Mouse (Mus musculus) forebrain, embryonic 14.5 days (tissue): ENCODE data around the gene Fez2. TPM values are rescaled to one million over a fixed set of nuclear protein-coding genes. Genes with fewer than 3 reads are reported as not detected.

ENCODE experiments used
- ATAC-seq: fragments of 200-750 bp; cut with Nextera tagmentation; 2 replicates; pipeline ENCODE4 v1.8.0; 2017; ENCODE audit warnings: mild to moderate bottlenecking, moderate library complexity
- DNase-seq: peaks from one replicate; pipeline ENCODE4 v3.0.0-alpha.2; 2015; ENCODE audit warnings: low spot score
- H3K27ac ChIP-seq: fragments of 300-500 bp; sonication (generic); 2 replicates; pipeline ENCODE4 v1.5.1; 2014; ENCODE audit warnings: low read depth, mild to moderate bottlenecking, control low read depth, low read length, moderate library complexity
- H3K27me3 ChIP-seq: fragments of 300-500 bp; sonication (generic); replicated peaks from 2 replicates; pipeline ENCODE4 v1.6.1; 2014; ENCODE audit warnings: low read length, control low read depth, mixed read lengths; ENCODE audit not compliant: control insufficient read depth, insufficient read depth
- H3K36me3 ChIP-seq: fragments of 300-500 bp; sonication (generic); 2 replicates; pipeline ENCODE4 v1.6.1; 2014; ENCODE audit warnings: low read length, control low read depth; ENCODE audit not compliant: control insufficient read depth, insufficient read depth
- H3K4me1 ChIP-seq: fragments of 300-500 bp; sonication (generic); 2 replicates; pipeline ENCODE4 v1.6.1; 2014; ENCODE audit warnings: antibody characterized with exemption, low read length, control low read depth; ENCODE audit not compliant: control insufficient read depth, insufficient read depth
- H3K4me2 ChIP-seq: fragments of 300-500 bp; sonication (generic); 2 replicates; pipeline ENCODE4 v1.6.1; 2014; ENCODE audit warnings: mild to moderate bottlenecking, control low read depth, low read length
- H3K4me3 ChIP-seq: fragments of 300-500 bp; sonication (generic); 2 replicates; pipeline ENCODE4 v1.5.1; 2014; ENCODE audit warnings: low read depth, low read length, control low read depth
- H3K9ac ChIP-seq: fragments of 300-500 bp; sonication (generic); 2 replicates; pipeline ENCODE4 v1.6.1; 2014; ENCODE audit warnings: mild to moderate bottlenecking, low read length, control low read depth, moderate library complexity
- H3K9me3 ChIP-seq: fragments of 300-500 bp; sonication (generic); replicated peaks from 2 replicates; pipeline ENCODE4 v1.6.1; 2016; ENCODE audit warnings: low read length, control low read depth, mixed read lengths; ENCODE audit not compliant: control insufficient read depth
- WGBS: fragments of 180-500 bp; shearing (Covaris S2); extraction: QIAGEN DNeasy Blood & Tissue Kit; methylation state at CpG from one replicate; pipeline ENCODE4 v1.1.7; 2014; 5-methylcytosine and 5-hydroxymethylcytosine counted together
- polyA plus RNA-seq: library from polyadenylated mRNA; unstranded; fragments of >200 nt; fragmentation: Nextera tagmentation; extraction: Ambion mirVana; gene quantifications from 2 replicates; pipeline ENCODE4 v1.2.1, GENCODE M21; 2014

Gene Fez2
- polyA plus RNA-seq = 42.6 and 45.2 TPM in 2 replicates

DNA sequence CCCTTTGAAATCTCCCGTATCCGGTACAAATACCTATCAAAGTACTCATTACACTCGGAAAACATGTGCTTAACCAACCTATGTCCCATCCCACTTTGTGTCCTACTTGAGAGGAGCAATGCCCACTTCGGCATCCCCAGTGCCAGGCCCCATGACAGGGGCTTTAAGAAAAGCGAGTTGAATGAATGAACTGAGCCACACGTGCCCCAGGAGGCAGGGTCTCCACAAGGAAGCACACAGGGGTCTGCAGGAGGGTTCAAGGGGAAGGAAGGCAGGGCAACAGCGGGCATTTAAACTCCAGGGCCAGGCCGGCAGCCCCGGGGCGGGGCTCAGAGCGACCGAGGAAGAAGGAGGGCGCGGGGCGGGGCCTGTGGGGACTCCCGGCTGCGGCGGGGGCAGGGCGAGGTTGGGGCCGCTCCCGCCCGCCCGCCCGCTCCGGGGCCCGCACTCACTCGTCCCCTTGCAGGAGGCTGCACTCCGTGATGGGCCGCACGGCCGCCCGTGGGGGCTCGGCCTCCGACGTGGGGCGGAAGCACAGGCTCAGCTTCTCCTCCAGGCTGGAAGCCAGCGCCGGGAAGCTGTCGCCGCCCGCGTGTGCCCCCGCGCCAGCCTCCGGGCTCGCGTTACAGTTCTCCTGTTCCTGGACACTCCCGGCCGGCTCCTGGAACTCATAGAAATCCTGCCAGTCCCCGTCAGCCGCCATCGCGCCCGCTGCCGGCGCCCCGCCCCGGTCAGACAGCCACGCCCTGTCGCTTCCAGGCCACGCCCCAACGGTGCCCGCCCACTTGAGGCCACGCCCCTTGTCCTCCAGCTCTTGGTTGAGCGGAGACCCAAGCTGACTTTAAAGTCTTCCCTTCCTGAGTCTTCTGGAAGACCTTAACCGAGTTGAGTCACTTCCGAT is at the start of gene Fez2:
TSS of gene Fez2 (minus strand) at position 772 of the 901 bp plus-strand sequence.
- H3K27ac ChIP-seq = peak within 1 kb of the TSS; percentile 82
- no peaks in the 10 kb centered on the region for H3K9me3 ChIP-seq
- no peaks in the 10 kb centered on the region for H3K4me1 ChIP-seq
- peak within 1 kb of the TSS; percentile 58 for H3K4me2 ChIP-seq
- H3K27me3 ChIP-seq = no peaks in the 10 kb centered on the region
- ATAC-seq (peak; percentile 96), DNase-seq (peak; percentile 80)
- H3K9ac ChIP-seq = peak within 1 kb of the TSS; percentile 86
- no peaks in the 10 kb centered on the region for H3K36me3 ChIP-seq
- H3K4me3 ChIP-seq = peak within 1 kb of the TSS; percentile 84
- under 1% methylated on average over 62 of the region's 67 CpGs for WGBS

DNA sequence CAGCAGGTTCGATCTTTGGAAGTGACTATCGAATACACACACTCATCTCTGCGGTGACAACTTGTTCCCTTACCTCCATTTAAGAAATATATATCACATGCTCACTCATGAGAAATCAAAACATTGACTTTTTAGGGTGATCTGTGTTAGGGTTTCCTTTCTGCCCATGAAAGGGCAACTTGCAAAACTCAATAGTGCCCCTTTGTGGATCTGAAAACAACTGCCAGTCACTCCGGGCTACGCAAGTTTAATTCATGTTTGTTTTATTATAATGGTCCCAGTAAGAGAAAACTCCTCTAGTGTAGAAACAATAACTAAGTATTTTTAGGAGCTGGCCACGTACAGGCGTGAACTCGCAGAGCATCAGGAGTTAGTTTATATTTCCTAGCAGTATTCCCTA is 47.5 kb upstream of the Fez2 start:
- Histone ChIP-seq H3K4me2 (no peak overlapping the region), H3K27me3 (no peaks in the 10 kb centered on the region), H3K27ac (no peak overlapping the region), H3K9ac (no peak overlapping the region), H3K36me3 (no peaks in the 10 kb centered on the region), H3K4me3 (no peak overlapping the region), H3K9me3 (no peaks in the 10 kb centered on the region), H3K4me1 (no peaks in the 10 kb centered on the region)
- DNase-seq (peak; percentile 14), ATAC-seq (no peak)
- 81% methylated on average over 8 of the region's 8 CpGs for WGBS

DNA sequence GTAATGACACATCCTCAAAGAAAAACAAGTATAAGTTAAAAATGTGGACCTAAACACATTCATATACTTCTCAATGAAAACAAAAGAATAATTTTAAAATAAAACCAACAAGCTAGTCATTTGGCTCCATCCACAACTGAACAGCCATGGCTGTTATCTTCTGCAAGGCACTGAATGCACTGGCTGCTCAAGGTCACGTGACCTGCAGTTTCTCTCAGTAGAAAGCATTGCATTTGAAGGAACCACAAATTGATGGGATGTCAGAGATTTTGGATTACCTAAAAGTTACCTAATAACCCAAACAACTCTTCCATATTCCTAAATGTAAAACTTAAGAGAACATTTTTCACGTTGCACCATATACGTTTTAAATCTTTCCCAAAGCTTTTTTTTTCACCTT is 47.1 kb upstream of the Fez2 start:
- Histone ChIP-seq H3K9ac (no peak overlapping the region), H3K4me1 (no peaks in the 10 kb centered on the region), H3K27ac (no peak overlapping the region), H3K9me3 (no peaks in the 10 kb centered on the region), H3K36me3 (no peaks in the 10 kb centered on the region), H3K4me3 (no peak overlapping the region), H3K27me3 (no peaks in the 10 kb centered on the region), H3K4me2 (no peak overlapping the region)
- ATAC-seq (no peak), DNase-seq (no peak)
- 89% methylated on average over 3 of the region's 3 CpGs for WGBS

DNA sequence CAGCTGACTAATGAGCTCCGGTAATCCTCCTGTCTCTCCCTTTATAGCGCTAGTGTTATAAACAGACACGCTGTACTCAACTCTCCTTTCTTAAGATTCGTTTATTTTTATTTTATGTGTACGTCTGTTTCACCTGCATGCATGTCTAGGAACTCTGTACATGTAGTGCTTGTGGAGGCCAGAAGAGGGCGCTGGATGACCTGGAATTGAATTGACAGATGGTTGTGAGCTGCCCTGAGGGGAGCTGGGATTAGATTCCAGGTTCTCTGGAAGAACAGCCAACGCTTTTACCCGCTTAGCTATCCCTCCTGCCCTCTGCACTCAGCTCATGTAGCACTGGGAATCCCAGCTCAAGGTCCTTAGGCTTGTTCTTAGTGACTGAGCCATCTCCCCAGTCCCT is 42.2 kb upstream of the Fez2 start:
- Histone ChIP-seq H3K27me3 (no peaks in the 10 kb centered on the region), H3K9me3 (no peaks in the 10 kb centered on the region), H3K4me1 (no peaks in the 10 kb centered on the region), H3K36me3 (no peaks in the 10 kb centered on the region), H3K4me3 (no peak overlapping the region), H3K27ac (no peak overlapping the region), H3K4me2 (no peak overlapping the region), H3K9ac (no peak overlapping the region)
- DNase-seq (no peak), ATAC-seq (no peak)
- WGBS = 81% methylated on average over 8 of the region's 8 CpGs

DNA sequence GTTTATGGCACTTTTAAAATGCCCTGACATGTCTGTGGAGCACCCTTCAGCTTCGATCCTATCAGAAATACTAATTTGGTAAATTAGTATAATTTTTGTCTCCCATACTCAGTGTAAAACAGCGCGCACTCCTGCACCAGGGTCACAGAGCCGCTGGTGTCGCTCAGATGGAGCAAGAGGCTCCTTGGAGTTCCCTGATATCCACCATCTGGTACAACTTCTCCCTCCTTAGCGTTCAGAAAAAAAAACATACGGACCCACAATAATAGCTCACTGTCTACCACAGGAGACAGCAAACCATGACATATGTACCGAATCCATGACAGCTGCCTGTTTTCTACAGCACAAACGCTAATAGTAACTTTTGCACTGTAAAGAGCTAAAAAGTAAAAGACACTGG is 37.6 kb upstream of the Fez2 start:
- 86% methylated on average over 9 of the region's 9 CpGs for WGBS
- H3K36me3 ChIP-seq = no peaks in the 10 kb centered on the region
- no peak overlapping the region for H3K27ac ChIP-seq
- no peak overlapping the region for H3K4me2 ChIP-seq
- no peak overlapping the region for H3K4me3 ChIP-seq
- DNase-seq (peak; percentile 13), ATAC-seq (no peak)
- H3K9ac ChIP-seq = no peak overlapping the region
- no peaks in the 10 kb centered on the region for H3K4me1 ChIP-seq
- no peaks in the 10 kb centered on the region for H3K27me3 ChIP-seq
- H3K9me3 ChIP-seq = no peaks in the 10 kb centered on the region

DNA sequence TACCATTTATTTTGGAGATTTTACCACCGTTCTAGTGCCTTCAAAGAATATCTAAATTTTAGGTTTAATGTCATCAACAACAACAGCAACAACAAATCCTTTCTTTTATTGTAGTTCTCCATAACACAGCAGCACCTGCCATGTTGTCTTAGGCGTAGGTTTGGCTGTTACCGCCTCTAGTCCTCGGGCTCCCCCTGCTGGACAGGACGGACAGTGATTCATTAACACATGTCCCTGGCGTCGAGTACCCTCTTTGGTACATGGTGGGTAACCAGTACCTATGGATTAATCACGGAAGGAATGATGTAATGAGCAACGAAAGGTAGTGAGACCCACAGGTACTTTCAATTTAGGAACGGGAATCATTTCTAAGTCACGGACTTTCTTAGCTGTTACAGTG is 37.2 kb upstream of the Fez2 start:
- Histone ChIP-seq H3K27ac (no peak overlapping the region), H3K36me3 (no peaks in the 10 kb centered on the region), H3K4me3 (no peak overlapping the region), H3K9me3 (no peaks in the 10 kb centered on the region), H3K9ac (no peak overlapping the region), H3K4me2 (no peak overlapping the region), H3K27me3 (no peaks in the 10 kb centered on the region), H3K4me1 (no peaks in the 10 kb centered on the region)
- WGBS = 45% methylated on average over 11 of the region's 11 CpGs
- peak; percentile 64 for ATAC-seq
- peak; percentile 68 for DNase-seq

DNA sequence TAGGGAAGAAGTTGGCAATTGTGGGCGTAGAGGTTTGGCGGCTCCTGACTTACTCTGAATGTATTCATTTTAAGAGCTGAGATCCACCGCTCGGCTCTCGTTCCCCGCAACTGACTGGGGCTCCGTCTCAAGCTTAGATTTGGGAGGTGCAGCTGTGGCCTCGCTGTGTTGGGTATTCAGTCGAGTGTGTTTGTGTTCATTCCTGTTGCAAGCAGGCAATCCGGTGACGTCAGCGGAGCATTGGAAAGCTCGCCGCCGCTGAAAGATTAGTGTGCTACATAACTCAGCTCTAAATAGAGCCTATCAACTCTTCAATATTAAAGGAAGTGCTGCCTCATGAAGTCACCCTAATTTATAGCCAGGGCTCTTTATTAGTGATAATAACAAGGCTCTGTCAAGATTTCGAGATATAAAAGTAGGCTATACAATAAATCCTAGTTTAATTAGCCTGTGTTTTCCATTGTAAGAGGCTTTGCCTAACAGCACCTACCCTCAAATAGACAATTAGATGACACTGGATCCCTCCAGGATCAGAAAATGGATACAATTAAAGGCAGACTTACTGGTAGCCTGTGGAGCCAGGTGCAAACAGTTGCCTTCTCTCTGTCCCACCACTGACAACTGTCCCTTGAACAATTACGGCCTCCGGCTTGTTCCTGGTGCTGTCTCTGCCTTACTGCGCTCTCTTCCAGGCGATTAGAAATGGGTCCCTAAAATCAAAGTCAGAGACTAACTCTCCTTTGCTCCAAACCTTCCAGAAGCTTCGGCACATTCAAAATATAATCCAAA is 36.4 kb upstream of the Fez2 start:
- Histone ChIP-seq H3K9ac (no peak overlapping the region), H3K4me3 (no peak overlapping the region), H3K27ac (no peak overlapping the region), H3K9me3 (no peaks in the 10 kb centered on the region), H3K4me2 (peak overlapping the region; percentile 42), H3K36me3 (no peaks in the 10 kb centered on the region), H3K27me3 (no peaks in the 10 kb centered on the region), H3K4me1 (no peaks in the 10 kb centered on the region)
- 51% methylated on average over 21 of the region's 21 CpGs for WGBS
- peak; percentile 70 for ATAC-seq
- DNase-seq = peak; percentile 72

DNA sequence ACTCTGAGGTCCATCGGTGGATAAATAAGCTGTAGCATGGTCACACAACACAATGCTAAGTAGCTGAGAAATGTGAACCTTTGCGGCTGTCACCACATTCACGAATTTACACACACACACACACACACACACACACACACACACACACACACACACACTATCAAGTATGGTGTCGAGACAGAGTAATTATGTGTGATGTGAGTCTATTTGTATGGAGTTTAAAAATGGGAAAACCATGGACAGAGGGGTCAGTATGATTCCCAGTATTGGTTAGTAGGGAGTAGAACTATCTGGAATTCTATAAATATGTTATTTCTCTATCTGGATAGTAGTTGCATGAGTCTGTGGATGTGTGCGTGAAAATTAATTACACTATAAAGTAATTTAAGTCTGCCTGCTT is 35.6 kb upstream of the Fez2 start:
- H3K27me3 ChIP-seq = no peaks in the 10 kb centered on the region
- H3K9ac ChIP-seq = no peak overlapping the region
- no peak overlapping the region for H3K4me2 ChIP-seq
- no peaks in the 10 kb centered on the region for H3K9me3 ChIP-seq
- no peak for ATAC-seq
- H3K4me3 ChIP-seq = no peak overlapping the region
- no peak overlapping the region for H3K27ac ChIP-seq
- DNase-seq = no peak
- WGBS = 89% methylated on average over 5 of the region's 5 CpGs
- H3K4me1 ChIP-seq = no peaks in the 10 kb centered on the region
- no peaks in the 10 kb centered on the region for H3K36me3 ChIP-seq

DNA sequence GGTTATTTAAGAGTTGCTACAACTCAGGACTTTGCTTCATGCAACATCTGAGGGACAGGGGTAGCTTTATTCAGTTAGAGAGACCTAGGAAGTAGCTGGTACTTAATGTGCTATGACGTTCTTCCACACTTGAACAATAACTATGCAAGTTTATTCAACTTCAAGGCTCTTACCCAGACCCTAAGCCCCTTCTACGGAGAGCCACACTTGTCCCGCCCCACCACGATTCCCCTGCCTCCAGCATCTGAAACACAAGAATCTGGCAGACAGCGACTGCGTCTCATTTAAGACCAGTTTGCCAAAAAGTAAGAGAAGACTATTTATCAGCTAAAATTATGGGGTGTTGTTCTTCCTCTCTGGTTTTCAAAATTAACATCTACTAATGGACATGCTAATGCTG is 33.9 kb upstream of the Fez2 start:
- WGBS = 89% methylated on average over 6 of the region's 6 CpGs
- Histone ChIP-seq H3K36me3 (no peaks in the 10 kb centered on the region), H3K4me1 (no peaks in the 10 kb centered on the region), H3K27ac (no peak overlapping the region), H3K4me3 (no peak overlapping the region), H3K4me2 (no peak overlapping the region), H3K27me3 (no peaks in the 10 kb centered on the region), H3K9me3 (no peaks in the 10 kb centered on the region), H3K9ac (no peak overlapping the region)
- no peak for DNase-seq
- ATAC-seq = no peak
